Mouse (Mus musculus): Measurements from ENCODE around the gene Fstl3. TPM values are rescaled to one million over a fixed set of nuclear protein-coding genes. Genes with fewer than 3 reads are reported as not detected.

Gene Fstl3
- polyA plus RNA-seq, 1 experiment from 2014 or later, result 21.7 TPM

- no peaks in the 10 kb centered on the region for H3K9me3 ChIP-seq (ENCODE audit: control insufficient read depth, low read length)
- 75% methylated on average over 11 of the region's 11 CpGs for WGBS
- ATAC-seq (ENCODE audit: low read depth), result no peak
- no peaks in the 10 kb centered on the region for H3K27me3 ChIP-seq (ENCODE audit: control insufficient read depth, insufficient read depth, low read depth, low read length)
- H3K27ac ChIP-seq (ENCODE audit: low read length), result no peak overlapping the region
- no peak overlapping the region for H3K4me3 ChIP-seq (ENCODE audit: low read length)
- H3K36me3 ChIP-seq (ENCODE audit: control insufficient read depth, insufficient read depth, low read length), result no peaks in the 10 kb centered on the region
- no peak overlapping the region for H3K9ac ChIP-seq (ENCODE audit: low read length)
- H3K4me2 ChIP-seq (ENCODE audit: low read depth, low read length), result no peak overlapping the region
- peaks cover 18% of the 10 kb centered on the region for H3K4me1 ChIP-seq (replicated peaks; ENCODE audit: control insufficient read depth, insufficient read depth, low read length)
These were observed 23.4 kb downstream of the Fstl3 start for GRCm38 (mm10) chr10:79800508-79800907.

GRCm38 (mm10) chr10:79801837-79802236, 24.8 kb downstream of the Fstl3 start:
- ATAC-seq (ENCODE audit: low read depth), result no peak
- Histone ChIP-seq H3K4me3 (ENCODE audit: low read length) (no peak overlapping the region), H3K27ac (ENCODE audit: low read length) (no peak overlapping the region), H3K27me3 (ENCODE audit: control insufficient read depth, insufficient read depth, low read depth, low read length) (no peaks in the 10 kb centered on the region), H3K4me2 (ENCODE audit: low read depth, low read length) (no peak overlapping the region), H3K36me3 (ENCODE audit: control insufficient read depth, insufficient read depth, low read length) (no peaks in the 10 kb centered on the region), H3K9me3 (ENCODE audit: control insufficient read depth, low read length) (no peaks in the 10 kb centered on the region), H3K9ac (ENCODE audit: low read length) (no peak overlapping the region), H3K4me1 (replicated peaks; ENCODE audit: control insufficient read depth, insufficient read depth, low read length) (peaks cover 19% of the 10 kb centered on the region)
- 43% methylated on average over 3 of the region's 3 CpGs for WGBS

GRCm38 (mm10) chr10:79802331-79802971, 25.4 kb downstream of the Fstl3 start:
- Histone ChIP-seq H3K4me2 (ENCODE audit: low read depth, low read length) (no peak overlapping the region), H3K9me3 (ENCODE audit: control insufficient read depth, low read length) (no peaks in the 10 kb centered on the region), H3K9ac (ENCODE audit: low read length) (no peak overlapping the region), H3K4me1 (replicated peaks; ENCODE audit: control insufficient read depth, insufficient read depth, low read length) (peaks cover 19% of the 10 kb centered on the region), H3K4me3 (ENCODE audit: low read length) (no peak overlapping the region), H3K27ac (ENCODE audit: low read length) (no peak overlapping the region), H3K36me3 (ENCODE audit: control insufficient read depth, insufficient read depth, low read length) (no peaks in the 10 kb centered on the region), H3K27me3 (ENCODE audit: control insufficient read depth, insufficient read depth, low read depth, low read length) (no peaks in the 10 kb centered on the region)
- ATAC-seq (ENCODE audit: low read depth), result peak; percentile 60
- WGBS, result 44% methylated on average over 11 of the region's 11 CpGs

- no peak overlapping the region for H3K4me3 ChIP-seq (ENCODE audit: low read length)
- H3K9me3 ChIP-seq (ENCODE audit: control insufficient read depth, low read length), result no peaks in the 10 kb centered on the region
- H3K27me3 ChIP-seq (ENCODE audit: control insufficient read depth, insufficient read depth, low read depth, low read length), result no peaks in the 10 kb centered on the region
- no peak overlapping the region for H3K27ac ChIP-seq (ENCODE audit: low read length)
- H3K36me3 ChIP-seq (ENCODE audit: control insufficient read depth, insufficient read depth, low read length), result no peaks in the 10 kb centered on the region
- peaks cover 19% of the 10 kb centered on the region for H3K4me1 ChIP-seq (replicated peaks; ENCODE audit: control insufficient read depth, insufficient read depth, low read length)
- H3K9ac ChIP-seq (ENCODE audit: low read length), result no peak overlapping the region
- peak; percentile 27; the same call in 1 of the 2 replicates for ATAC-seq (ENCODE audit: low read depth)
- no peak overlapping the region for H3K4me2 ChIP-seq (ENCODE audit: low read depth, low read length)
- 14% methylated on average over 29 of the region's 29 CpGs for WGBS
These were observed 26.7 kb downstream of the Fstl3 start for GRCm38 (mm10) chr10:79803716-79804323.

GRCm38 (mm10) chr10:79805636-79806035, 28.6 kb downstream of the Fstl3 start:
- Histone ChIP-seq H3K9ac (ENCODE audit: low read length) (no peak overlapping the region), H3K27ac (ENCODE audit: low read length) (no peak overlapping the region), H3K36me3 (ENCODE audit: control insufficient read depth, insufficient read depth, low read length) (0 out of 2 replicates have a peak, but pooled peaks cover 2% of the 10 kb centered on the region), H3K4me1 (replicated peaks; ENCODE audit: control insufficient read depth, insufficient read depth, low read length) (peaks cover 19% of the 10 kb centered on the region), H3K27me3 (ENCODE audit: control insufficient read depth, insufficient read depth, low read depth, low read length) (no peaks in the 10 kb centered on the region), H3K4me2 (ENCODE audit: low read depth, low read length) (no peak overlapping the region), H3K9me3 (ENCODE audit: control insufficient read depth, low read length) (no peaks in the 10 kb centered on the region), H3K4me3 (ENCODE audit: low read length) (no peak overlapping the region)
- ATAC-seq (ENCODE audit: low read depth), result no peak
- 39% methylated on average over 11 of the region's 11 CpGs for WGBS

GRCm38 (mm10) chr10:79806331-79806730, 29.3 kb downstream of the Fstl3 start:
- peaks cover 19% of the 10 kb centered on the region for H3K4me1 ChIP-seq (replicated peaks; ENCODE audit: control insufficient read depth, insufficient read depth, low read length)

GRCm38 (mm10) chr10:79806972-79807371, 29.9 kb downstream of the Fstl3 start:
- no peak overlapping the region for H3K4me3 ChIP-seq (ENCODE audit: low read length)
- H3K27ac ChIP-seq (ENCODE audit: low read length), result no peak overlapping the region
- H3K9me3 ChIP-seq (ENCODE audit: control insufficient read depth, low read length), result no peaks in the 10 kb centered on the region
- peaks cover 18% of the 10 kb centered on the region for H3K4me1 ChIP-seq (replicated peaks; ENCODE audit: control insufficient read depth, insufficient read depth, low read length)
- H3K4me2 ChIP-seq (ENCODE audit: low read depth, low read length), result no peak overlapping the region
- no peak overlapping the region for H3K9ac ChIP-seq (ENCODE audit: low read length)
- WGBS, result 77% methylated on average over 10 of the region's 10 CpGs
- 0 out of 2 replicates have a peak, but pooled peaks cover 2% of the 10 kb centered on the region for H3K36me3 ChIP-seq (ENCODE audit: control insufficient read depth, insufficient read depth, low read length)
- no peak for ATAC-seq (ENCODE audit: low read depth)
- H3K27me3 ChIP-seq (ENCODE audit: control insufficient read depth, insufficient read depth, low read depth, low read length), result no peaks in the 10 kb centered on the region

More at GRCm38 (mm10) chr10:79806331-79806730, 29.3 kb downstream of the Fstl3 start:
- Histone ChIP-seq H3K27me3 (ENCODE audit: control insufficient read depth, insufficient read depth, low read depth, low read length) (no peaks in the 10 kb centered on the region), H3K4me2 (ENCODE audit: low read depth, low read length) (no peak overlapping the region), H3K9ac (ENCODE audit: low read length) (no peak overlapping the region), H3K36me3 (ENCODE audit: control insufficient read depth, insufficient read depth, low read length) (0 out of 2 replicates have a peak, but pooled peaks cover 2% of the 10 kb centered on the region), H3K9me3 (ENCODE audit: control insufficient read depth, low read length) (no peaks in the 10 kb centered on the region), H3K4me3 (ENCODE audit: low read length) (no peak overlapping the region), H3K27ac (ENCODE audit: low read length) (no peak overlapping the region)
- no peak for ATAC-seq (ENCODE audit: low read depth)
- WGBS, result 79% methylated on average over 9 of the region's 9 CpGs

GRCm38 (mm10) chr10:79807826-79808225, 30.8 kb downstream of the Fstl3 start:
- 64% methylated on average over 11 of the region's 11 CpGs for WGBS
- no peaks in the 10 kb centered on the region for H3K27me3 ChIP-seq (ENCODE audit: control insufficient read depth, insufficient read depth, low read depth, low read length)
- H3K4me2 ChIP-seq (ENCODE audit: low read depth, low read length), result no peak overlapping the region
- peak overlapping the region; percentile 80 for H3K27ac ChIP-seq (ENCODE audit: low read length)
- H3K9me3 ChIP-seq (ENCODE audit: control insufficient read depth, low read length), result no peaks in the 10 kb centered on the region
- H3K4me1 ChIP-seq (replicated peaks; ENCODE audit: control insufficient read depth, insufficient read depth, low read length), result peaks cover 9% of the 10 kb centered on the region
- H3K36me3 ChIP-seq (ENCODE audit: control insufficient read depth, insufficient read depth, low read length), result 0 out of 2 replicates have a peak, but pooled peaks cover 2% of the 10 kb centered on the region
- ATAC-seq (ENCODE audit: low read depth), result peak; percentile 40
- H3K9ac ChIP-seq (ENCODE audit: low read length), result no peak overlapping the region
- no peak overlapping the region for H3K4me3 ChIP-seq (ENCODE audit: low read length)

GRCm38 (mm10) chr10:79808728-79809127, 31.7 kb downstream of the Fstl3 start:
- Histone ChIP-seq H3K27me3 (ENCODE audit: control insufficient read depth, insufficient read depth, low read depth, low read length) (no peaks in the 10 kb centered on the region), H3K4me3 (ENCODE audit: low read length) (no peak overlapping the region), H3K9me3 (ENCODE audit: control insufficient read depth, low read length) (no peaks in the 10 kb centered on the region), H3K4me1 (replicated peaks; ENCODE audit: control insufficient read depth, insufficient read depth, low read length) (peaks cover 5% of the 10 kb centered on the region; the same call in 1 of the 2 replicates), H3K27ac (ENCODE audit: low read length) (peak overlapping the region; percentile 80), H3K9ac (ENCODE audit: low read length) (no peak overlapping the region), H3K36me3 (ENCODE audit: control insufficient read depth, insufficient read depth, low read length) (0 out of 2 replicates have a peak, but pooled peaks cover 2% of the 10 kb centered on the region), H3K4me2 (ENCODE audit: low read depth, low read length) (no peak overlapping the region)
- WGBS, result 75% methylated on average over 11 of the region's 11 CpGs
- ATAC-seq (ENCODE audit: low read depth), result peak; percentile 32; the same call in 1 of the 2 replicates
